Mouse (Mus musculus) retina, adult 2 months (tissue): ENCODE measurements around the gene Parva.

Source experiments
- DNase-seq: peaks from one replicate; pipeline ENCODE4 v3.0.0-alpha.2; 2012; ENCODE audit warnings: low read depth, low spot score

Parva gene

GRCm38 (mm10) chr7:112427357-112428157, at the start of gene Parva:
Gene Parva (plus strand): TSS chr7:112427505.
- DNase-seq = no peak

DNA sequence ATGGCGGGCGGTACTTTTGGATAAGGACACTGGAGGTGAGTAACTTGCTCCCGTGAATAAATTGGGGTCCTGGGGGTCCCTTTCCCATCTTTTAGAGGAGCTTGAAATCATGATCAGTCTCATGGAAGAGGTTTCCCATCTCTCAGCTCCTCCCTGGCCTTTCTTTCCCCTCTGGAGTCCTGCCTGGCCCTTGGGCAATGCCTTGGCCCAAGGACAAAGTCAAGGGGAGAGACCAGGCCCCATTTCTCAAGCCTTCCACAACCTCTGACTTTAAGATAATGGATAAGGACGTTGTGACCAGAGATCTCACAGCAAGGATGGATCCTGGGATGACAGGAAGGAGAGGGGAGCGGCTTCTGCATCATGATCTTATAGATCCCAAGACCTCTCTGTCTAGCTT, 49.2 kb upstream of the Parva start:
- DNase-seq = no peak

GRCm38 (mm10) chr7:112378476-112378875, 48.8 kb upstream of the Parva start:
- DNase-seq = no peak

DNA sequence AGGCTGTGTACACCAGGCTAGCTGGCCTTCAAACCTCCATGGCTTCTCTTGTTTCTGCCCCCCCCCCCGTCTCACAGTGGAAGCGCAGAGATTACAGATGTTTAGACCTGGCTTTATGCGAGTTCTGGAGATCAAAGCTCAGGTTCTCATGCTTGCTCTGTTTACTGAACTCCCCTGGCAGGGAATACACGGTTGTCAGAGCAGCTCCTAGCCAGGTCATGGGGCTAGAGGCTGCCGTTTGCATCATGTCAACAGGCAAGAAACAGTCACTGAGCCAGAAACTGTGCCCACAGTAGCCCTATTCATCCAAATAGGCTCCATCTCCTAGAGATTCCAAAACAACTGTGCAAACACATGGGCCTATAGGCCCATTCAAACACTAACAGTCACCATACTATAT, 40.8 kb upstream of the Parva start:
- no peak for DNase-seq

DNA sequence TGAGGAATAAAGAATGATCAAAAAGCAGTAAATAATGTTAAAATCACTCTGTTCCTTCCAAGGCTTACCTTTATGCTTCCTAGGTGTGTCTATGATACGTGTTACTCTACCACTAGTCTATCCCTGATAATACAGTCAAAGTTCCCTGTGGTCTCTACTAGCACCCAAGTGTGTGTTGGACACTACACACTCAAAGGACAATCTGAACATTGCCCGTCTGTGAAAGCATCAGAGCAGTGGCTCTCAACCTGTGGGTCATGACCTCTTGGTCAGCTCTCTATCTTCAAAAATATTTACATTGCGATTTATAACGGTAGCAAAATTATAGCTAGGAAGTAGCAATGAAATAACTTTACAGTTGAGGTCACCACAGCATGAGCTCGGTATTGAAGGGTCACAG, 39.4 kb upstream of the Parva start:
- DNase-seq = no peak

- no peak for DNase-seq
Measured at GRCm38 (mm10) chr7:112388363-112388875, 38.9 kb upstream of the Parva start.

DNA sequence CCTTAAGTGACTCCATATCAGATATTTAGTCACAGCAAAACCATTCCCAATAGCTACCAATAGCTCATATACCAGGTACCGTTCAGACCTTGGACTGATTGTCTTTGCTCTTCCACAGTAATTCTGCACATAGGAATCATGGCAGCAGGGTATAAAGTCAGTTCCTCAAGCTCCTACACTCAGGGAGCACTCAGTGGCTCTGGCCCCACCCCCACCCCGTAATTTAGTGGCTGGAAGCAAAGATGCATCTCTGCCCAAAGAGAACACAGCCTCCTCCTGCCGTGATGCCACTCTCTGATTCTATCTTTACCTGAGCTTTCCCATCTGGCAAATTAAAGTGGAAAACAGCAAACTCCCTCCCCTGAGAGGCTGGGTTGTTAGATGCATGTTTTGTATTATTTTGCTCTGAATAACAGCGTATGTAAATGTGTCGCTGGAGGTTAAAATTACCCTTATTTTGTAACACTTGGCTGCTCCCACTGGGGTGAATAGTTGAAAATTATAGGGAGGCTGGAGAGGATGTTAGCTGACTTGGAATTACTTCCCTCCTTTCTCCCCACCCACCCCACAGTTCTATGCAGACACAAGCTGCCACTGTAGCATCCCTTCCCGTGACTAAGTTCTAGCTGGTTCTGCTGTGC, 37.6 kb upstream of the Parva start:
- DNase-seq = no peak

DNA sequence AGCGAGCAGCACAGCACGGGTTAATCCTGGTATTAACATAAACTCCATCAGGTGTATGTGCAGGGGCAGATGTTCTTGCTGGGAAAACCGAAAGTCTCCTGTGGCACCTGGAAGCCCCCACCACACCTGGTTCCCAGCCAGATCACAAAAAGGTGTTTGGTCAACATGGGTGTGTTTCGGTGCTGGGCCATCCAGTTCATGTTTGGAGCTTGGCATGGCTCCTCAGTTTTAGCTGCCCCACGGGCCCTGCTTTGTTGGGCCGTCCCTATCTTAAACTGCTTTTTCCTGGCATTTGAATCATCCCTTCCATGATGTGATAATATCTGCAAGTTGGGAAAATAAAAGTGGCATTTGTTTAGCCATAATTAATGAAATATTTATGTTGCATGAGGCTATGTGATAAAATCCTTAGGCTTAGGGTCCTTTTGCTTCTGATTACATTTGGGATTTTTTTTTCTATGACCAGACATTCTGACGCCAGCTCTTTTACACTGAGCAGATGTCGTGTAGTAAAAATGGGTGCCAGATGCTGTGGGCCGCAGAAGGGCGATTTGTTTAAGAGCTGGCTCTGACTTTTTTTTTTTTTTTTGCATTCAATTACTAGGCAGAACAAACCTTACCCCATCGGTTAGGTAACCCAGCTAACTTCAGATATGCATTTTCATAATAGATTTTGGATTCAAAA, 36.9 kb upstream of the Parva start:
- DNase-seq = no peak

DNA sequence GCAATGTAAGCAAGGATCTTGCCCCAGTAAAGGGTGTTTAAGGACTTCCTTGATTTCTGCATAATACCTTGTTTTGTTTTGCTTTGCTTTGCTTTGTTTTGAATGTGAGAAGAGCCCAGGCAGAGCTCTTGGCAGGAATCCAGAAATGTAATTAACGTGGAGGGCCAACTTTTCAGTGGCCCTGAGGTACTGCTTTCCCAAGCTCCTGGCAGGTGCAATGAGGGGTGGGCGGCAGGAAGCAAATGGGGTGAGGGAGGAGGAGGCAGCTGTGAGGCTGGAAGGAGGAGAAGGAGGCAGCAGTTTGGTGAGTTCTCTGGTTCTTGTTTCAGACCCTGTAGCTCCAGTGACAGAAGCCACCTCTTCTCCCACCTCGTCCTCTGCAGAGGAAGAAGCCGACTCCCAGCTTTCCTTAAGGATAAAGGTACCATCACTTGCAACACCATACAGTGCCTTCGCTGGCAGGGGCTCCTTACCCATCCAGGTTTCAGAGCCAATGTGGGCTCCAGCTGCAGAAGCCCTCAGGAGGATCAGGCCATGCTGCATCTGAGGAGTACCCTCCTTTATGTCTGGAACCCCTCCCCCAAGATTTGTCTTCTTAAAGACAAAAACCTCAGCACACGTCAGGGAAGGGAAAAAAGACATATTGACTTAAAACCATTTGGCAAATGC, 36.2 kb upstream of the Parva start:
- DNase-seq = no peak

DNA sequence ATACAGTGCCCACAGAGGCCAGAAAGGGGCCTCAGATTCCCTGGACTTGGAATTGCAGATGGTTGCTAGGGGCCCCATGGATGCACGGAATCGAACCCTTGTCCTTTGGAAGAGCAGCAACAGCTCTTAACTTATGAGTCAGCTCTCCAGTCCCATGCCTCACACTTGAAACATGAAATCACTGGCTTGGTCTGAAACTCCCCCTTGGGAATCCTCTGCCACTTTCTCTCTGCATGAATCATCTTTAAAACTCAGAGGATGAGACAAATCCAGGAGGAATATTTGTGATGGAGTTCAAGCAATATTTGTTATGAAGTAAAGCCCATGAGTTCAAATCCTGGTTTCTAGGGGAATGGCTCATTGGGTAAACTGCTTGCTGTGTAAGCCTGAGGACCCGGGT, 29.5 kb upstream of the Parva start:
- DNase-seq = no peak

DNA sequence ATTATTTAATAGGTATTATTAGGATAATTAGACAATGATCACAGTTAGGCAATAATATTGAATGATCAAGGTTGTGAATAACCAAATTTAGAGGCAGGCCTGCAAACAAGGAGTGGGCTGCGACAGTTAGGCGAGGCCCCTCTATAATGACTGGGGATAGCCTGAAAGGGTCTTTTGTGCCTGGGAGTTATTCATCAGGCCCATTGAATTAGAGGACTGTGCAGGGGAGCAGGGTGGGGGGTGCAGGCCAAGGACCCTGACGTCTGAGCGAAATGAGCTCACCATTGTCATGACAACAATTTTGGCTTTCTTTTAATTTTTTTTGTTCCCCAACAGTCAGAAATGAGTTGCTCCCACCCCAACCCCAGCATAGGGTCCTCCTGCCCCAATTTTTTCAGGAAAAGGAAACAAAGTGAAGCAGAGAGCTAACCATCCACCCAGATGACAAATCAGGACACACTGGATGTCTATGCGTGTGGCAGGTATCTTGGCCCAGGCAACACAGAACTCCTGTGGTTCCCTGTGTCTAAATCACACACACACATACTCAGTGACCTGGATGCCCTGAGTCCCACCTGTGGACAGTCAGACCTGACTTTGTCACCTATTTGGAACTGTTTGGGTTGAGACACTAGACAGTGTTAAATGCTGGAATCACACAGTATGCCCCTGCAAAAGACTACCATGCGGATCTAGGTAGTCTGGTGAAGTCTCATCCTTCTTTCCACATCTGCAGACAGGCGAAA, 27.7 kb upstream of the Parva start:
- no peak for DNase-seq

DNA sequence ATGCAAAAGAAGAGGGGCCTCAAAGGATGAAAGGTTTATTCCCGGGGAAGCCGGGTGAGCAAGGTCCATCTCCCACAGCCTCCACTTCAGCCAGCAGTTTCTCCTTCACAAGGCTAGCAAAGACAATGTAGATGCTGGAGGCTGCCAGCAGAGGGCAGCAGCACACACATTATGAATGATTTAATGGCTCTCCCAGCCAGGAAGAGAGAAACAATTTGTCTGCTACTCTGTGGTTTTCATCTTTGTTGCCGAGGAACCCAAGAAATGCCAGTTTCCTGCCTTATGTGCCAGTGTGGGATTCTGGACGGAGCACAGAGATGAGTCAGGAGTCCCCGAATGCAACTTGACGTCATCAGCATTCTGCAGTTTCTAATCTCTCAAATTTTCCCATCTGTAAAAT, 27.1 kb upstream of the Parva start:
- DNase-seq = peak; percentile 51

- DNase-seq = no peak
Measured at GRCm38 (mm10) chr7:112405061-112405460, 22.2 kb upstream of the Parva start.

- no peak for DNase-seq
Measured at GRCm38 (mm10) chr7:112405578-112405977, 21.7 kb upstream of the Parva start.

DNA sequence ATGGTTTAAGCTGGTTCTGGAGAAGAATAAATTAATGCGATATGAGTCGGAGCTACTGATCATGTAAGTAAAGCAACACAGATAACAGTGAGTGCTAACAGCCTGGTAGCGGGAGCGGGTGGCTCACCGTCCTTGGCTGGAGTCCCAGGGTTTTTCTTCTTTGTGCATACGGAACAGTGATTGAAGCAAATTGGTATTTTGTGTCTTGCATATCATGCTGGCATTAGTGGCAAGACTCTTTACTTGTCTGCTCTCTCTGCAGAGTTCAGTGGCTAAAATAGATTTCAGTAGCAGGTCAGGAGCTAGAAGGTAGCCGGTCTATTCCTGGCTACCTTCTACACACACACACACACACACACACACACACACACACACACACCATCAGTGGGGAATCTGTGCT, 19.7 kb upstream of the Parva start:
- no peak for DNase-seq

GRCm38 (mm10) chr7:112409991-112410390, 17.3 kb upstream of the Parva start:
- DNase-seq = no peak

- DNase-seq = no peak
Measured at GRCm38 (mm10) chr7:112413286-112413685, 14.0 kb upstream of the Parva start.

GRCm38 (mm10) chr7:112416058-112416526, 11.2 kb upstream of the Parva start:
- no peak for DNase-seq

- no peak for DNase-seq
Measured at GRCm38 (mm10) chr7:112416730-112417513, 10.4 kb upstream of the Parva start.

DNA sequence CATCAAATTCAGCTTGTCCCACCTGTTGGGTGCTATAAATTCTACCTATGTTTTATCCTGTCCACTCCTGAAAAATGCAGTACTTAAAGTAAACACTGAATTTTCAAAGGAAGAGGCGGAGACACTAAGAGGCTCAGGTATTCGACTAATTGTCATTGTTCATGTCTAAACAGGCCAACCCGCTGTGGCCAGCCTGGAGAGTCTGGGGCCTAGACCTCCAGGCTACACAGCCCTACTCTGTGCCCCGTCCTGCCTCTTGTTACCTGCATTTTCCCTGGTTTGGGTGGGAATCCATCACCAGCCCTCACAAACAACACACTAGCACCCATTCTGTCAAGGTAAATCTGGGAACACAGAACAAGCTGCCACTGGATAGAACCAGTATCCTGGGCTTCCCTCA, 9.7 kb upstream of the Parva start:
- DNase-seq = no peak
